Mouse (Mus musculus): ENCODE measurements around the gene Clk1. TPM values are rescaled to one million over a fixed set of nuclear protein-coding genes. Genes with fewer than 3 reads are reported as not detected.
A peak's percentile ranks its signal among the peaks of the same experiment; 100 is the strongest.

Clk1 gene
- 168 and 186 TPM in 2 replicates for total RNA-seq (2021)
- long read RNA-seq, full-length matches to known transcripts, result 29 of 35 reads
- long read RNA-seq, partial matches to known transcripts, result 3 of 35 reads
- long read RNA-seq, other reads (novel, unspliced or antisense), result 3 of 35 reads

- peak; percentile 98 for DNase-seq
Observed at GRCm38 (mm10) chr1:58423371-58424248, at the start of gene Clk1. Clk1 (minus strand) TSS chr1:58424066.

- DNase-seq, result no peak
Observed at GRCm38 (mm10) chr1:58465561-58465960, 41.7 kb upstream of the Clk1 start.

GRCm38 (mm10) chr1:58465042-58465441 lies 41.2 kb upstream of the Clk1 start:
- DNase-seq, result no peak

GRCm38 (mm10) chr1:58463935-58464334 lies 40.1 kb upstream of the Clk1 start:
- DNase-seq, result no peak

GRCm38 (mm10) chr1:58460566-58460965 lies 36.7 kb upstream of the Clk1 start:
- DNase-seq, result no peak

GRCm38 (mm10) chr1:58458867-58459266 lies 35.0 kb upstream of the Clk1 start:
- DNase-seq, result peak; percentile 11

GRCm38 (mm10) chr1:58458175-58458574 lies 34.3 kb upstream of the Clk1 start:
- DNase-seq, result no peak

GRCm38 (mm10) chr1:58454316-58454715 lies 30.4 kb upstream of the Clk1 start:
- no peak for DNase-seq

- DNase-seq, result no peak
Observed at GRCm38 (mm10) chr1:58448396-58448795, 24.5 kb upstream of the Clk1 start.

GRCm38 (mm10) chr1:58447766-58448165 lies 23.9 kb upstream of the Clk1 start:
- DNase-seq, result no peak

GRCm38 (mm10) chr1:58445861-58446260 lies 22.0 kb upstream of the Clk1 start:
- no peak for DNase-seq

- DNase-seq, result peak; percentile 74
Observed at GRCm38 (mm10) chr1:58445143-58445722, 21.4 kb upstream of the Clk1 start, which contains the start of the genes Nif3l1 and Ppil3. Nif3l1 (plus strand) TSS chr1:58445151. Ppil3 (minus strand) TSS chr1:58445486.

- DNase-seq, result no peak
Observed at GRCm38 (mm10) chr1:58444691-58445090, 20.8 kb upstream of the Clk1 start.

- no peak for DNase-seq
Observed at GRCm38 (mm10) chr1:58424551-58424950, 685 bp upstream of the Clk1 start.

GRCm38 (mm10) chr1:58422879-58423278 lies 987 bp downstream of the Clk1 start:
- peak; percentile 10 for DNase-seq

GRCm38 (mm10) chr1:58420961-58421360 lies 2.9 kb downstream of the Clk1 start:
- DNase-seq, result no peak

- DNase-seq, result no peak
Observed at GRCm38 (mm10) chr1:58420032-58420431, 3.8 kb downstream of the Clk1 start.

- DNase-seq, result no peak
Observed at GRCm38 (mm10) chr1:58416048-58416447, 7.8 kb downstream of the Clk1 start.

GRCm38 (mm10) chr1:58415442-58415841 lies 8.4 kb downstream of the Clk1 start:
- DNase-seq, result no peak

- no peak for DNase-seq
Observed at GRCm38 (mm10) chr1:58410776-58411175, 13.1 kb downstream of the Clk1 start.

GRCm38 (mm10) chr1:58410198-58410588 lies 13.7 kb downstream of the Clk1 start:
- no peak for DNase-seq

GRCm38 (mm10) chr1:58409553-58410197 lies 14.2 kb downstream of the Clk1 start:
- DNase-seq, result no peak

GRCm38 (mm10) chr1:58408141-58408540 lies 15.7 kb downstream of the Clk1 start:
- no peak for DNase-seq
